In genomic region chr1:165706492-165706891, GRCm38 (mm10) we compare ENCODE assay signal across 10 mouse cellular contexts. TPM values are rescaled to one million over a fixed set of nuclear protein-coding genes. Genes with fewer than 3 reads are reported as not detected.
A peak's percentile ranks its signal among the peaks of the same experiment; 100 is the strongest.
DNase-seq lines count a peak whose midpoint lies in the region; ATAC-seq lines count a peak whose summit lies in the region.
"Had no signal": no experiment of that assay in that cellular context is flagged by ENCODE, and none has a peak within 500 bp of the region (broad histone marks: within the 10 kb centered on the region; RNA-seq: fewer than 3 reads in every experiment).

No protein-coding gene starts in this region.

- WGBS in heart, embryonic 12.5 days = 21% methylated on average over 4 of the region's 4 CpGs
- WGBS in midbrain, embryonic 14.5 days = 76% methylated on average over 4 of the region's 4 CpGs
- WGBS in midbrain, embryonic 11.5 days = 72% methylated on average over 4 of the region's 4 CpGs
- WGBS in hindbrain, embryonic 15.5 days = 78% methylated on average over 4 of the region's 4 CpGs
- whole genome bisulfite sequencing in neural tube, embryonic 13.5 days = 73% methylated on average over 4 of the region's 4 CpGs

- H3K27ac ChIP-seq in heart, embryonic 12.5 days (ENCODE audit: poor library complexity, severe bottlenecking) = peak overlapping the region; percentile 97
- H3K27ac ChIP-seq in midbrain, embryonic 14.5 days (replicated peaks; ENCODE audit: low read depth, low read length) = no peak overlapping the region
- no peak overlapping the region for H3K27ac ChIP-seq in midbrain, embryonic 11.5 days (ENCODE audit: low read depth, low read length)
- no peak overlapping the region for H3K27ac ChIP-seq in hindbrain, embryonic 15.5 days (replicated peaks)
- H3K27ac ChIP-seq in neural tube, embryonic 13.5 days (replicated peaks) = no peak overlapping the region
- H3K27ac ChIP-seq: midbrain, embryonic 12.5 days had no signal

- intact Hi-C loops in heart, postnatal 14 days (cut with DNase I) = loop anchor here (2.0 kb wide), 3 partner anchors 14 to 48 kb away; no protein-coding TSS in a partner anchor

- H3K36me3 ChIP-seq in heart, embryonic 12.5 days = 0 out of 2 replicates have a peak, but pooled peaks cover 4% of the 10 kb centered on the region
- no peaks in the 10 kb centered on the region for H3K36me3 ChIP-seq in midbrain, embryonic 14.5 days (ENCODE audit: control insufficient read depth, insufficient read depth, low read length)
- no peaks in the 10 kb centered on the region for H3K36me3 ChIP-seq in midbrain, embryonic 11.5 days (ENCODE audit: control insufficient read depth, insufficient read depth, low read length)
- H3K36me3 ChIP-seq in hindbrain, embryonic 15.5 days = no peaks in the 10 kb centered on the region
- no peaks in the 10 kb centered on the region for H3K36me3 ChIP-seq in neural tube, embryonic 13.5 days
- H3K36me3 ChIP-seq: midbrain, embryonic 12.5 days had no signal

- no peaks in the 10 kb centered on the region for H3K9me3 ChIP-seq in heart, embryonic 12.5 days (replicated peaks)
- H3K9me3 ChIP-seq in midbrain, embryonic 14.5 days (ENCODE audit: control insufficient read depth, low read length) = no peaks in the 10 kb centered on the region
- no peaks in the 10 kb centered on the region for H3K9me3 ChIP-seq in midbrain, embryonic 11.5 days (ENCODE audit: control insufficient read depth, low read length)
- no peaks in the 10 kb centered on the region for H3K9me3 ChIP-seq in hindbrain, embryonic 15.5 days
- H3K9me3 ChIP-seq in neural tube, embryonic 13.5 days = no peaks in the 10 kb centered on the region
- H3K9me3 ChIP-seq: midbrain, embryonic 12.5 days had no signal

- peaks cover 70% of the 10 kb centered on the region for H3K4me1 ChIP-seq in heart, embryonic 12.5 days (replicated peaks)
- H3K4me1 ChIP-seq in midbrain, embryonic 14.5 days (ENCODE audit: control insufficient read depth, insufficient read depth, low read length) = 0 out of 2 replicates have a peak, but pooled peaks cover 10% of the 10 kb centered on the region
- H3K4me1 ChIP-seq in midbrain, embryonic 11.5 days (ENCODE audit: control insufficient read depth, insufficient read depth, low read length) = peaks cover 4% of the 10 kb centered on the region
- H3K4me1 ChIP-seq in hindbrain, embryonic 15.5 days (replicated peaks) = peaks cover 23% of the 10 kb centered on the region
- H3K4me1 ChIP-seq in neural tube, embryonic 13.5 days (replicated peaks) = peaks cover 34% of the 10 kb centered on the region

- no peak for ATAC-seq in heart, embryonic 12.5 days (ENCODE audit: insufficient number of reproducible peaks, low FRiP score)
- ATAC-seq in midbrain, embryonic 14.5 days (ENCODE audit: low FRiP score, low TSS enrichment) = no peak
- no peak for ATAC-seq in midbrain, embryonic 11.5 days (ENCODE audit: low FRiP score)
- no peak for ATAC-seq in hindbrain, embryonic 15.5 days (ENCODE audit: low FRiP score, low read depth)
- no peak for ATAC-seq in neural tube, embryonic 13.5 days (ENCODE audit: low read depth)
- ATAC-seq in inflammation-experienced regulatory T-cells, adult 6 months = no peak

- H3K9ac ChIP-seq in heart, embryonic 12.5 days = peak overlapping the region; percentile 97
- H3K9ac ChIP-seq in midbrain, embryonic 14.5 days (replicated peaks; ENCODE audit: low read length) = no peak overlapping the region
- no peak overlapping the region for H3K9ac ChIP-seq in midbrain, embryonic 11.5 days (ENCODE audit: low read length)
- no peak overlapping the region for H3K9ac ChIP-seq in hindbrain, embryonic 15.5 days
- H3K9ac ChIP-seq in neural tube, embryonic 13.5 days = no peak overlapping the region
- H3K9ac ChIP-seq: midbrain, embryonic 12.5 days had no signal

- H3K4me2 ChIP-seq in heart, embryonic 12.5 days = peak overlapping the region; percentile 90
- 0 out of 2 replicates have a peak overlapping the region, but pooled peaks have one; percentile 2 for H3K4me2 ChIP-seq in midbrain, embryonic 14.5 days (ENCODE audit: low read length)
- H3K4me2 ChIP-seq in midbrain, embryonic 11.5 days = no peak overlapping the region
- H3K4me2 ChIP-seq in hindbrain, embryonic 15.5 days = peak overlapping the region; percentile 99
- H3K4me2 ChIP-seq in neural tube, embryonic 13.5 days = peak overlapping the region; percentile 90

- DNase-seq in heart, postnatal 14 days = no peak
- DNase-seq in midbrain, embryonic 14.5 days = no peak
- DNase-seq in midbrain, embryonic 11.5 days (ENCODE audit: low spot score, missing footprints) = no peak
- no peak for DNase-seq in layer of hippocampus, postnatal 10 days (ENCODE audit: low spot score in 2 of 2)
- DNase-seq: right cerebral cortex, postnatal 25 days had no signal

- peak overlapping the region; percentile 90 for H3K4me3 ChIP-seq in heart, embryonic 12.5 days
- H3K4me3 ChIP-seq in midbrain, embryonic 14.5 days (replicated peaks; ENCODE audit: low read depth, low read length) = no peak overlapping the region
- H3K4me3 ChIP-seq in midbrain, embryonic 11.5 days (ENCODE audit: low read depth, low read length) = no peak overlapping the region
- no peak overlapping the region for H3K4me3 ChIP-seq in hindbrain, embryonic 15.5 days
- peak overlapping the region; percentile 54 for H3K4me3 ChIP-seq in neural tube, embryonic 13.5 days

- no peaks in the 10 kb centered on the region for H3K27me3 ChIP-seq in heart, embryonic 12.5 days (replicated peaks)
- peaks cover 21% of the 10 kb centered on the region for H3K27me3 ChIP-seq in midbrain, embryonic 14.5 days (ENCODE audit: control insufficient read depth, insufficient read depth, low read length)
- H3K27me3 ChIP-seq in midbrain, embryonic 11.5 days (ENCODE audit: control insufficient read depth, insufficient read depth, low read length) = peaks cover 14% of the 10 kb centered on the region; the same call in 1 of the 2 replicates
- H3K27me3 ChIP-seq in hindbrain, embryonic 15.5 days = peaks cover 20% of the 10 kb centered on the region
- H3K27me3 ChIP-seq in neural tube, embryonic 13.5 days = peaks cover 71% of the 10 kb centered on the region

RNA-seq across cellular contexts. Expression of gene Rcsd1, which starts 3.1 kb away (rescaled TPM):
- polyA plus RNA-seq in heart, embryonic 12.5 days (2016; fragmentation: Nextera tagmentation; extraction: Ambion mirVana) = 113 and 122 TPM in 2 replicates
- total RNA-seq in heart, postnatal 14 days (2021) = 100 to 1,000 TPM; 103 to 109 TPM
- polyA plus RNA-seq in midbrain, embryonic 14.5 days (2014; fragmentation: Nextera tagmentation; extraction: Ambion mirVana) = 2.5 and 4.7 TPM in 2 replicates
- 5.9 and 6.6 TPM in 2 replicates for polyA plus RNA-seq in midbrain, embryonic 11.5 days (2014; fragmentation: Nextera tagmentation; extraction: Ambion mirVana)
- polyA plus RNA-seq in hindbrain, embryonic 15.5 days (2015; fragmentation: Nextera tagmentation; extraction: Ambion mirVana) = 9.9 and 10.5 TPM in 2 replicates
- 12.4 and 13.5 TPM in 2 replicates for polyA plus RNA-seq in neural tube, embryonic 13.5 days (2015; fragmentation: Nextera tagmentation; extraction: Ambion mirVana)
- polyA plus RNA-seq in inflammation-experienced regulatory T-cells, adult 6 months (2017; shearing (Covaris generic)) = 100 to 1,000 TPM in 2 of 3 experiments, 10 to 100 TPM in 1; 84.1 to 109 (median 101) TPM
- total RNA-seq in layer of hippocampus, postnatal 10 days (2021) = 1 to 10 TPM; 6.8 to 6.9 TPM

RNA-seq across cellular contexts. Expression of gene Creg1, which starts 57.1 kb away (rescaled TPM):
- polyA plus RNA-seq in heart, embryonic 12.5 days (2016; fragmentation: Nextera tagmentation; extraction: Ambion mirVana) = 94.9 and 109 TPM in 2 replicates
- 10 to 100 TPM; 43.5 to 52.3 TPM for total RNA-seq in heart, postnatal 14 days (2021)
- polyA plus RNA-seq in midbrain, embryonic 14.5 days (2014; fragmentation: Nextera tagmentation; extraction: Ambion mirVana) = 24.7 and 31.8 TPM in 2 replicates
- 37.4 and 43.4 TPM in 2 replicates for polyA plus RNA-seq in midbrain, embryonic 11.5 days (2014; fragmentation: Nextera tagmentation; extraction: Ambion mirVana)
- polyA plus RNA-seq in hindbrain, embryonic 15.5 days (2015; fragmentation: Nextera tagmentation; extraction: Ambion mirVana) = 32.7 and 34.1 TPM in 2 replicates
- polyA plus RNA-seq in neural tube, embryonic 13.5 days (2015; fragmentation: Nextera tagmentation; extraction: Ambion mirVana) = 32.9 and 37.0 TPM in 2 replicates
- polyA plus RNA-seq in inflammation-experienced regulatory T-cells, adult 6 months (2017; shearing (Covaris generic)) = 10 to 100 TPM; 15.6 to 20.4 (median 17.6) TPM
- total RNA-seq in layer of hippocampus, postnatal 10 days (2021) = 10 to 100 TPM; 18.7 to 23.7 TPM

Comparison
In these comparisons a context has a peak if more than half of its experiments do, and no peak if none do; other contexts are left out.
1. H3K4me3 ChIP-seq: peak in heart, embryonic 12.5 days (single experiment) and neural tube, embryonic 13.5 days (single experiment); none in midbrain, embryonic 14.5 days (single experiment), midbrain, embryonic 11.5 days (single experiment) and hindbrain, embryonic 15.5 days (single experiment).